Mouse (Mus musculus) heart, embryonic 15.5 days (tissue): Measurements from ENCODE around the gene Zfyve1. TPM values are rescaled to one million over a fixed set of nuclear protein-coding genes. Genes with fewer than 3 reads are reported as not detected.

Source experiments
- ATAC-seq: fragments of 200-750 bp; cut with Nextera tagmentation; replicated peaks from 2 replicates; pipeline ENCODE4 v1.8.0; 2017; ENCODE audit warnings: low read depth, moderate TSS enrichment; ENCODE audit not compliant: insufficient number of reproducible peaks, insufficient read depth, low FRiP score
- H3K27ac ChIP-seq: fragments of 300-500 bp; sonication (generic); 2 replicates; pipeline ENCODE4 v1.5.1; 2015; ENCODE audit warnings: mild to moderate bottlenecking, inconsistent platforms
- H3K27me3 ChIP-seq: fragments of 300-500 bp; sonication (generic); 2 replicates; pipeline ENCODE4 v1.6.1; 2015; ENCODE audit warnings: inconsistent platforms
- H3K36me3 ChIP-seq: fragments of 300-500 bp; sonication (generic); 2 replicates; pipeline ENCODE4 v1.6.1; 2015; ENCODE audit warnings: mild to moderate bottlenecking, inconsistent platforms
- H3K4me1 ChIP-seq: fragments of 300-500 bp; sonication (generic); replicated peaks from 2 replicates; pipeline ENCODE4 v1.6.1; 2015; ENCODE audit warnings: inconsistent platforms
- H3K4me2 ChIP-seq: fragments of 300-500 bp; sonication (generic); 2 replicates; pipeline ENCODE4 v1.6.1; 2015; ENCODE audit warnings: inconsistent platforms, mild to moderate bottlenecking, moderate library complexity
- H3K4me3 ChIP-seq: fragments of 300-500 bp; sonication (generic); 2 replicates; pipeline ENCODE4 v1.5.1; 2015; ENCODE audit warnings: mild to moderate bottlenecking, inconsistent platforms
- H3K9ac ChIP-seq: fragments of 300-500 bp; sonication (generic); 2 replicates; pipeline ENCODE4 v1.6.1; 2015; ENCODE audit warnings: mild to moderate bottlenecking, inconsistent platforms
- H3K9me3 ChIP-seq: fragments of 300-500 bp; sonication (generic); replicated peaks from 2 replicates; pipeline ENCODE4 v1.6.1; 2016; ENCODE audit warnings: inconsistent platforms
- WGBS: fragments of 180-500 bp; shearing (Covaris S2); methylation state at CpG from one replicate; pipeline ENCODE4 v1.1.7; 2015; ENCODE audit warnings: mixed read lengths; 5-methylcytosine and 5-hydroxymethylcytosine counted together
- polyA plus RNA-seq: library from polyadenylated mRNA; unstranded; fragments of >200 nt; fragmentation: Nextera tagmentation; extraction: Ambion mirVana; gene quantifications from 2 replicates; pipeline ENCODE4 v1.2.1, GENCODE M21; 2015

The Zfyve1 gene
- polyA plus RNA-seq, 1 experiment from 2014 or later, result 13.9 TPM

- H3K36me3 ChIP-seq, result peaks cover 35% of the 10 kb centered on the region; the same call in 1 of the 2 replicates
- H3K9ac ChIP-seq, result no peak overlapping the region
- H3K27me3 ChIP-seq, result no peaks in the 10 kb centered on the region
- WGBS, result 27% methylated on average over 3 of the region's 3 CpGs
- H3K4me2 ChIP-seq, result no peak overlapping the region
- peak; percentile 64 for ATAC-seq
- no peak overlapping the region for H3K4me3 ChIP-seq
- H3K9me3 ChIP-seq, result no peaks in the 10 kb centered on the region
- H3K4me1 ChIP-seq, result peaks cover 22% of the 10 kb centered on the region
- peak overlapping the region; percentile 6; the same call in 1 of the 2 replicates for H3K27ac ChIP-seq
These were observed 18.0 kb downstream of the Zfyve1 start for GRCm38 (mm10) chr12:83578896-83579569.

GRCm38 (mm10) chr12:83578356-83578755, 18.7 kb downstream of the Zfyve1 start:
- H3K36me3 ChIP-seq, result peaks cover 32% of the 10 kb centered on the region; the same call in 1 of the 2 replicates
- peaks cover 22% of the 10 kb centered on the region for H3K4me1 ChIP-seq
- H3K9ac ChIP-seq, result no peak overlapping the region
- H3K4me3 ChIP-seq, result no peak overlapping the region
- H3K9me3 ChIP-seq, result no peaks in the 10 kb centered on the region
- no peak overlapping the region for H3K4me2 ChIP-seq
- no peaks in the 10 kb centered on the region for H3K27me3 ChIP-seq
- ATAC-seq, result no peak
- no peak overlapping the region for H3K27ac ChIP-seq
- WGBS, result 84% methylated on average over 2 of the region's 2 CpGs

GRCm38 (mm10) chr12:83577445-83577844, 19.6 kb downstream of the Zfyve1 start:
- Histone ChIP-seq H3K4me1 (peaks cover 22% of the 10 kb centered on the region), H3K4me2 (no peak overlapping the region), H3K4me3 (no peak overlapping the region), H3K36me3 (peaks cover 29% of the 10 kb centered on the region; the same call in 1 of the 2 replicates), H3K9ac (no peak overlapping the region), H3K9me3 (no peaks in the 10 kb centered on the region), H3K27ac (no peak overlapping the region), H3K27me3 (no peaks in the 10 kb centered on the region)
- ATAC-seq, result no peak
- 94% methylated on average over 5 of the region's 5 CpGs for WGBS

GRCm38 (mm10) chr12:83572717-83573116, 24.3 kb downstream of the Zfyve1 start:
- no peak overlapping the region for H3K4me3 ChIP-seq
- H3K4me2 ChIP-seq, result no peak overlapping the region
- H3K9ac ChIP-seq, result no peak overlapping the region
- peaks cover 50% of the 10 kb centered on the region for H3K36me3 ChIP-seq
- H3K27ac ChIP-seq, result no peak overlapping the region
- ATAC-seq, result no peak
- no peaks in the 10 kb centered on the region for H3K27me3 ChIP-seq
- WGBS, result 77% methylated on average over 5 of the region's 5 CpGs
- H3K4me1 ChIP-seq, result no peaks in the 10 kb centered on the region
- no peaks in the 10 kb centered on the region for H3K9me3 ChIP-seq

GRCm38 (mm10) chr12:83569866-83570265, 27.2 kb downstream of the Zfyve1 start:
- Histone ChIP-seq H3K36me3 (peaks cover 53% of the 10 kb centered on the region), H3K9ac (no peak overlapping the region), H3K27me3 (no peaks in the 10 kb centered on the region), H3K27ac (no peak overlapping the region), H3K4me3 (no peak overlapping the region), H3K4me2 (no peak overlapping the region), H3K9me3 (no peaks in the 10 kb centered on the region), H3K4me1 (no peaks in the 10 kb centered on the region)
- no peak for ATAC-seq
- WGBS, result 84% methylated on average over 3 of the region's 3 CpGs

- peaks cover 48% of the 10 kb centered on the region for H3K36me3 ChIP-seq
- 97% methylated on average over 3 of the region's 3 CpGs for WGBS
These were observed 34.4 kb downstream of the Zfyve1 start for GRCm38 (mm10) chr12:83562589-83562988.

GRCm38 (mm10) chr12:83560189-83560588, 36.8 kb downstream of the Zfyve1 start:
- ATAC-seq, result no peak
- no peak overlapping the region for H3K27ac ChIP-seq
- WGBS, result 81% methylated on average over 6 of the region's 6 CpGs
- H3K27me3 ChIP-seq, result no peaks in the 10 kb centered on the region
- H3K36me3 ChIP-seq, result peaks cover 53% of the 10 kb centered on the region
- H3K9ac ChIP-seq, result no peak overlapping the region
- H3K4me3 ChIP-seq, result no peak overlapping the region
- H3K4me2 ChIP-seq, result no peak overlapping the region
- H3K9me3 ChIP-seq, result no peaks in the 10 kb centered on the region
- H3K4me1 ChIP-seq, result no peaks in the 10 kb centered on the region

More at GRCm38 (mm10) chr12:83562589-83562988, 34.4 kb downstream of the Zfyve1 start:
- Histone ChIP-seq H3K9me3 (no peaks in the 10 kb centered on the region), H3K27me3 (no peaks in the 10 kb centered on the region), H3K9ac (no peak overlapping the region), H3K4me3 (no peak overlapping the region), H3K4me1 (no peaks in the 10 kb centered on the region), H3K27ac (no peak overlapping the region), H3K4me2 (no peak overlapping the region)
- ATAC-seq, result no peak

- no peak overlapping the region for H3K9ac ChIP-seq
- H3K4me1 ChIP-seq, result no peaks in the 10 kb centered on the region
- no peak overlapping the region for H3K27ac ChIP-seq
- no peaks in the 10 kb centered on the region for H3K27me3 ChIP-seq
- H3K4me2 ChIP-seq, result no peak overlapping the region
- peaks cover 56% of the 10 kb centered on the region for H3K36me3 ChIP-seq
- no peak for ATAC-seq
- no peak overlapping the region for H3K4me3 ChIP-seq
- no peaks in the 10 kb centered on the region for H3K9me3 ChIP-seq
- 93% methylated on average over 7 of the region's 7 CpGs for whole genome bisulfite sequencing
These were observed 38.5 kb downstream of the Zfyve1 start for GRCm38 (mm10) chr12:83558496-83558895.

- no peak overlapping the region for H3K9ac ChIP-seq
- no peak for ATAC-seq
- H3K4me1 ChIP-seq, result no peaks in the 10 kb centered on the region
- H3K4me2 ChIP-seq, result no peak overlapping the region
- H3K27me3 ChIP-seq, result no peaks in the 10 kb centered on the region
- H3K9me3 ChIP-seq, result no peaks in the 10 kb centered on the region
- WGBS, result 68% methylated on average over 9 of the region's 9 CpGs
- peaks cover 74% of the 10 kb centered on the region for H3K36me3 ChIP-seq
- H3K4me3 ChIP-seq, result no peak overlapping the region
- no peak overlapping the region for H3K27ac ChIP-seq
These were observed 41.4 kb downstream of the Zfyve1 start for GRCm38 (mm10) chr12:83555605-83556004.

GRCm38 (mm10) chr12:83553816-83554215, 43.2 kb downstream of the Zfyve1 start:
- Histone ChIP-seq H3K27me3 (no peaks in the 10 kb centered on the region), H3K27ac (no peak overlapping the region), H3K4me3 (no peak overlapping the region), H3K36me3 (peaks cover 79% of the 10 kb centered on the region), H3K9ac (no peak overlapping the region), H3K9me3 (no peaks in the 10 kb centered on the region), H3K4me2 (no peak overlapping the region), H3K4me1 (no peaks in the 10 kb centered on the region)
- WGBS, result 80% methylated on average over 4 of the region's 4 CpGs
- no peak for ATAC-seq

GRCm38 (mm10) chr12:83551305-83551704, 45.7 kb downstream of the Zfyve1 start:
- Histone ChIP-seq H3K4me1 (no peaks in the 10 kb centered on the region), H3K4me2 (no peak overlapping the region), H3K4me3 (no peak overlapping the region), H3K9me3 (no peaks in the 10 kb centered on the region), H3K9ac (no peak overlapping the region), H3K27ac (no peak overlapping the region), H3K36me3 (peaks cover 73% of the 10 kb centered on the region), H3K27me3 (no peaks in the 10 kb centered on the region)
- WGBS, result 89% methylated on average over 16 of the region's 16 CpGs
- ATAC-seq, result no peak

- Histone ChIP-seq H3K4me1 (peaks cover 4% of the 10 kb centered on the region; the same call in 1 of the 2 replicates), H3K4me2 (no peak overlapping the region), H3K36me3 (peaks cover 53% of the 10 kb centered on the region), H3K9me3 (no peaks in the 10 kb centered on the region), H3K27me3 (no peaks in the 10 kb centered on the region), H3K27ac (no peak overlapping the region), H3K4me3 (no peak overlapping the region), H3K9ac (no peak overlapping the region)
- no peak for ATAC-seq
These were observed 52.2 kb downstream of the Zfyve1 start for GRCm38 (mm10) chr12:83544791-83545190.
